ENCODE assay signal across 11 mouse cellular contexts in genomic region chr4:156188162-156188810, GRCm38 (mm10). TPM values are rescaled to one million over a fixed set of nuclear protein-coding genes. Genes with fewer than 3 reads are reported as not detected.
DNase-seq lines count a peak whose midpoint lies in the region; ATAC-seq and TF ChIP-seq lines count a peak whose summit lies in the region.
"Had no signal": no experiment of that assay in that cellular context is flagged by ENCODE, and none has a peak within 500 bp of the region (broad histone marks: within the 10 kb centered on the region; RNA-seq: fewer than 3 reads in every experiment).

No protein-coding gene starts in this region.

- no peaks in the 10 kb centered on the region for H3K9me3 ChIP-seq in heart, embryonic 13.5 days
- H3K9me3 ChIP-seq in ES-Bruce4 (replicated peaks; ENCODE audit: control insufficient read depth, insufficient read depth, low read length, poor library complexity, severe bottlenecking), result peaks cover 4% of the 10 kb centered on the region
- H3K9me3 ChIP-seq in forebrain, embryonic 15.5 days, result no peaks in the 10 kb centered on the region

- no peak for DNase-seq in heart, adult 11 months
- DNase-seq in thymus, postnatal 0 days (ENCODE audit: low spot score), result no peak
- no peak for DNase-seq in layer of hippocampus, adult 11-12 months (ENCODE audit: low spot score)
- DNase-seq in kidney, adult 2 months, result no peak
- DNase-seq: adrenal gland, adult 2 months; B cell, adult 2 months had no signal

- no peak for TF ChIP-seq POLR2A in ES-Bruce4 (IDR thresholded peaks at IDR 0.05; ENCODE audit: insufficient read depth, low read length)
- no peak for TF ChIP-seq POLR2A in kidney, adult 2 months (IDR thresholded peaks at IDR 0.05; ENCODE audit: low read depth, low read length)

- WGBS in heart, embryonic 13.5 days, result 70% methylated on average over 5 of the region's 5 CpGs
- WGBS in forebrain, embryonic 15.5 days, result 21% methylated on average over 5 of the region's 5 CpGs
- 83% methylated on average over 5 of the region's 5 CpGs for WGBS in kidney, adult 2 months

- H3K4me1 ChIP-seq in heart, embryonic 13.5 days, result peaks cover 81% of the 10 kb centered on the region
- peaks cover 31% of the 10 kb centered on the region for H3K4me1 ChIP-seq in ES-Bruce4 (ENCODE audit: control insufficient read depth, insufficient read depth, low read length)
- peaks cover 87% of the 10 kb centered on the region for H3K4me1 ChIP-seq in forebrain, embryonic 15.5 days
- H3K4me1 ChIP-seq in kidney, adult 2 months (ENCODE audit: control insufficient read depth, insufficient read depth, low read length), result peaks cover 40% of the 10 kb centered on the region

- H3K27me3 ChIP-seq in heart, embryonic 13.5 days (replicated peaks), result no peaks in the 10 kb centered on the region
- no peaks in the 10 kb centered on the region for H3K27me3 ChIP-seq in ES-Bruce4 (ENCODE audit: control insufficient read depth, insufficient read depth, low read length, poor library complexity, severe bottlenecking)
- no peaks in the 10 kb centered on the region for H3K27me3 ChIP-seq in forebrain, embryonic 15.5 days
- no peaks in the 10 kb centered on the region for H3K27me3 ChIP-seq in kidney, adult 2 months (replicated peaks; ENCODE audit: control insufficient read depth, insufficient read depth, low read length)

- TF ChIP-seq CTCF in ES-Bruce4 (IDR thresholded peaks at IDR 0.05; ENCODE audit: low read depth, low read length), result no peak
- TF ChIP-seq CTCF in kidney, adult 2 months (conservative IDR thresholded peaks at IDR 0.05; ENCODE audit: insufficient read depth, insufficient read length, low read depth, low read length), result no peak

- no peak for ATAC-seq in heart, embryonic 13.5 days (ENCODE audit: extremely low read depth, insufficient number of reproducible peaks, low FRiP score, low TSS enrichment)
- no peak for ATAC-seq in forebrain, embryonic 15.5 days (replicated peaks)
- ATAC-seq in megakaryocyte progenitor cell, adult 5-6 weeks (replicated peaks; ENCODE audit: poor library complexity), result peak; percentile 59

- H3K4me2 ChIP-seq in heart, embryonic 13.5 days, result peak overlapping the region; percentile 41; the same call in 1 of the 2 replicates
- peak overlapping the region; percentile 14; the same call in 1 of the 2 replicates for H3K4me2 ChIP-seq in forebrain, embryonic 15.5 days (replicated peaks)

- H3K27ac ChIP-seq in heart, embryonic 13.5 days (replicated peaks), result peak overlapping the region; percentile 64
- H3K27ac ChIP-seq in ES-Bruce4 (ENCODE audit: insufficient read depth, low read length), result peak overlapping the region; percentile 96
- H3K27ac ChIP-seq in forebrain, embryonic 15.5 days (replicated peaks), result peak overlapping the region; percentile 84
- no peak overlapping the region for H3K27ac ChIP-seq in kidney, adult 2 months (ENCODE audit: insufficient read depth, low read depth, low read length)
- H3K27ac ChIP-seq: macrophage had no signal

- H3K9ac ChIP-seq in heart, embryonic 13.5 days, result peak overlapping the region; percentile 68; the same call in 1 of the 2 replicates
- H3K9ac ChIP-seq in ES-Bruce4 (ENCODE audit: low read depth, poor library complexity, severe bottlenecking), result no peak overlapping the region
- H3K9ac ChIP-seq in forebrain, embryonic 15.5 days (replicated peaks), result peak overlapping the region; percentile 6; the same call in 1 of the 2 replicates

- no peak for TF ChIP-seq EP300 in ES-Bruce4 (IDR thresholded peaks at IDR 0.05; ENCODE audit: insufficient read depth, low read depth, low read length)

- H3K4me3 ChIP-seq in heart, embryonic 13.5 days, result no peak overlapping the region
- no peak overlapping the region for H3K4me3 ChIP-seq in ES-Bruce4 (ENCODE audit: low read depth, low read length)
- no peak overlapping the region for H3K4me3 ChIP-seq in forebrain, embryonic 15.5 days
- no peak overlapping the region for H3K4me3 ChIP-seq in kidney, adult 2 months (ENCODE audit: insufficient read depth, low read depth, low read length)

- peaks cover 46% of the 10 kb centered on the region for H3K36me3 ChIP-seq in heart, embryonic 13.5 days
- H3K36me3 ChIP-seq in ES-Bruce4 (ENCODE audit: control insufficient read depth, insufficient read depth, low read length, poor library complexity, severe bottlenecking), result peaks cover 20% of the 10 kb centered on the region
- peaks cover 9% of the 10 kb centered on the region for H3K36me3 ChIP-seq in forebrain, embryonic 15.5 days
- H3K36me3 ChIP-seq in kidney, adult 2 months (ENCODE audit: control insufficient read depth, insufficient read depth, low read length), result no peaks in the 10 kb centered on the region

RNA-seq across cellular contexts. Expression of gene Agrn, which starts 9.0 kb away (rescaled TPM):
- 43.8 and 45.3 TPM in 2 replicates for polyA plus RNA-seq in heart, embryonic 13.5 days (2015; fragmentation: Nextera tagmentation; extraction: Ambion mirVana)
- 156 and 159 TPM in 2 replicates for polyA plus RNA-seq in ES-Bruce4 (2011; ENCODE audit: insufficient read depth, insufficient read length, low read depth, missing spikeins)
- 103 and 108 TPM in 2 replicates for polyA plus RNA-seq in forebrain, embryonic 15.5 days (2015; fragmentation: Nextera tagmentation; extraction: Ambion mirVana)
- 4.8 and 5.8 TPM in 2 replicates for total RNA-seq in megakaryocyte progenitor cell, adult 5-6 weeks (2015)
- total RNA-seq in megakaryocyte progenitor cell, adult 5-6 weeks (2017), result 1.9 and 2.0 TPM in 2 replicates
- 10.4 and 11.6 TPM in 2 replicates for polyA plus RNA-seq in thymus, postnatal 0 days (2015; fragmentation: Nextera tagmentation; extraction: Ambion mirVana)
- 98.6 and 115 TPM in 2 replicates for polyA plus RNA-seq in kidney, adult 2 months (2012; rRNA removed)

RNA-seq across cellular contexts. Expression of gene Isg15, which starts 12.3 kb away (rescaled TPM):
- polyA plus RNA-seq in heart, embryonic 13.5 days (2015; fragmentation: Nextera tagmentation; extraction: Ambion mirVana), result 3.5 and 4.3 TPM in 2 replicates
- polyA plus RNA-seq in ES-Bruce4 (2011; ENCODE audit: insufficient read depth, insufficient read length, low read depth, missing spikeins), result 8.4 and 10.7 TPM in 2 replicates
- 1.5 and 2.1 TPM in 2 replicates for polyA plus RNA-seq in forebrain, embryonic 15.5 days (2015; fragmentation: Nextera tagmentation; extraction: Ambion mirVana)
- total RNA-seq in megakaryocyte progenitor cell, adult 5-6 weeks (2015), result 1.2 and 2.1 TPM in 2 replicates
- total RNA-seq in megakaryocyte progenitor cell, adult 5-6 weeks (2017), result 0.79 TPM in 1 of 2 replicates, not detected in the other
- 70.8 and 74.6 TPM in 2 replicates for polyA plus RNA-seq in thymus, postnatal 0 days (2015; fragmentation: Nextera tagmentation; extraction: Ambion mirVana)
- polyA plus RNA-seq in kidney, adult 2 months (2012; rRNA removed), result 11.1 and 17.8 TPM in 2 replicates

RNA-seq across cellular contexts. Expression of gene AW011738, which starts 14.8 kb away (rescaled TPM):
- 3.2 and 3.3 TPM in 2 replicates for polyA plus RNA-seq in heart, embryonic 13.5 days (2015; fragmentation: Nextera tagmentation; extraction: Ambion mirVana)
- 0.54 and 0.59 TPM in 2 replicates for polyA plus RNA-seq in ES-Bruce4 (2011; ENCODE audit: insufficient read depth, insufficient read length, low read depth, missing spikeins)
- polyA plus RNA-seq in forebrain, embryonic 15.5 days (2015; fragmentation: Nextera tagmentation; extraction: Ambion mirVana), result 4.2 and 4.3 TPM in 2 replicates
- total RNA-seq in megakaryocyte progenitor cell, adult 5-6 weeks (2015), result 0.46 and 0.62 TPM in 2 replicates
- 0.07 and 0.12 TPM in 2 replicates for total RNA-seq in megakaryocyte progenitor cell, adult 5-6 weeks (2017)
- polyA plus RNA-seq in thymus, postnatal 0 days (2015; fragmentation: Nextera tagmentation; extraction: Ambion mirVana), result 11.4 and 11.9 TPM in 2 replicates
- polyA plus RNA-seq in kidney, adult 2 months (2012; rRNA removed), result 1.7 and 1.9 TPM in 2 replicates

RNA-seq across cellular contexts. Expression of gene Perm1, which starts 27.4 kb away (rescaled TPM):
- polyA plus RNA-seq in heart, embryonic 13.5 days (2015; fragmentation: Nextera tagmentation; extraction: Ambion mirVana), result 2.7 and 3.0 TPM in 2 replicates
- not detected in 2 replicates for polyA plus RNA-seq in ES-Bruce4 (2011; ENCODE audit: insufficient read depth, insufficient read length, low read depth, missing spikeins)
- polyA plus RNA-seq in forebrain, embryonic 15.5 days (2015; fragmentation: Nextera tagmentation; extraction: Ambion mirVana), result 1.7 and 2.0 TPM in 2 replicates
- total RNA-seq in megakaryocyte progenitor cell, adult 5-6 weeks (2015), result 0.12 TPM in 1 of 2 replicates, not detected in the other
- 0.08 TPM in 1 of 2 replicates, not detected in the other for total RNA-seq in megakaryocyte progenitor cell, adult 5-6 weeks (2017)
- 0.96 and 1.0 TPM in 2 replicates for polyA plus RNA-seq in thymus, postnatal 0 days (2015; fragmentation: Nextera tagmentation; extraction: Ambion mirVana)
- polyA plus RNA-seq in kidney, adult 2 months (2012; rRNA removed), result 4.6 and 5.6 TPM in 2 replicates

RNA-seq across cellular contexts. Expression of gene Plekhn1, which starts 46.4 kb away (rescaled TPM):
- 13.1 and 13.3 TPM in 2 replicates for polyA plus RNA-seq in heart, embryonic 13.5 days (2015; fragmentation: Nextera tagmentation; extraction: Ambion mirVana)
- 19.1 and 21.2 TPM in 2 replicates for polyA plus RNA-seq in ES-Bruce4 (2011; ENCODE audit: insufficient read depth, insufficient read length, low read depth, missing spikeins)
- 27.3 and 29.0 TPM in 2 replicates for polyA plus RNA-seq in forebrain, embryonic 15.5 days (2015; fragmentation: Nextera tagmentation; extraction: Ambion mirVana)
- 11.6 and 18.4 TPM in 2 replicates for total RNA-seq in megakaryocyte progenitor cell, adult 5-6 weeks (2015)
- total RNA-seq in megakaryocyte progenitor cell, adult 5-6 weeks (2017), result 12.8 and 15.5 TPM in 2 replicates
- polyA plus RNA-seq in thymus, postnatal 0 days (2015; fragmentation: Nextera tagmentation; extraction: Ambion mirVana), result 15.6 and 16.3 TPM in 2 replicates
- 34.8 and 41.2 TPM in 2 replicates for polyA plus RNA-seq in kidney, adult 2 months (2012; rRNA removed)
